Mouse (Mus musculus): ENCODE measurements around the gene Gpr88.

DNA sequence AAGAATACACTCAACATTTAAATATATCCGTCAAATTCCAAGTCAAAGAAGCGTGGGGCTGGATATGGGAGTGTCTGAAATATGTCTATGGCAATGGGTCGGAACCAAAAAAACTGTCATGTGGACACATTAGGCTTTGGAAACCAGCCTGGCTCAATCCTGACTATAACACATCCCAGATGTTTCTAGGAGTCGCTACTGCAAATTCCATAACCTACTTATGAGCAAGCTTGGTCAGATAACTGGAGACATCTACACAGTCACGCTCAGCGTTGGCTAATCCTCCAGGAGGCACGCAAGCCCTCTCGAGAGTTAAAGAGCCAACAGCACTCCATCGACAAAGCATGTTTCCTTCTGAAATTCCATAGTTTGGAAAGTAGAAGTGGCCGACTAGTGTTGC is 45.4 kb upstream of the Gpr88 start:
- TF ChIP-seq POLR2A (IDR thresholded peaks at IDR 0.05; ENCODE audit: control insufficient read depth, low read depth, low read length): no peak
- TF ChIP-seq CTCF (IDR thresholded peaks at IDR 0.05; ENCODE audit: control insufficient read depth, insufficient read depth, insufficient replicate concordance, low read depth, low read length): no peak

Measured in testis, adult 2 months (tissue).